Mouse (Mus musculus) MEL (cell line): ENCODE data around the gene Slc16a12. TPM values are rescaled to one million over a fixed set of nuclear protein-coding genes. Genes with fewer than 3 reads are reported as not detected.

Source experiments
- DNase-seq: peaks from one replicate; pipeline ENCODE4 v3.0.0; 2011; ENCODE audit warnings: low read depth, low spot score
- H3K27ac ChIP-seq: 2 replicates; pipeline ENCODE4 v1.5.1; 2012; ENCODE audit warnings: low read depth, mild to moderate bottlenecking, control low read depth, low read length, moderate library complexity; ENCODE audit not compliant: control insufficient read depth
- H3K27me3 ChIP-seq, 2 experiments: fragments of 150-350 bp in 1 of 2; sonication (generic) in 1 of 2; 2 replicates each; pipeline ENCODE4 v1.6.1; 2012; ENCODE audit warnings: low read length in 2 of 2, mild to moderate bottlenecking in 2 of 2, improper control_type of control experiment in 1 of 2, moderate library complexity in 1 of 2; ENCODE audit not compliant: insufficient read depth in 2 of 2, control insufficient read depth in 1 of 2
- H3K36me3 ChIP-seq, 2 experiments: 2 replicates each; pipeline ENCODE4 v1.6.1; 2012 to 2014; ENCODE audit warnings: low read length in 2 of 2, improper control_type of control experiment in 1 of 2, inconsistent platforms in 1 of 2, mild to moderate bottlenecking in 1 of 2; ENCODE audit not compliant: insufficient read depth in 2 of 2, control insufficient read depth in 1 of 2
- H3K4me1 ChIP-seq, 2 experiments: fragments of 150-350 bp in 1 of 2; sonication (generic) in 1 of 2; 2 replicates each; pipeline ENCODE4 v1.6.1; 2012; ENCODE audit warnings: low read length in 2 of 2, improper control_type of control experiment in 1 of 2, mild to moderate bottlenecking in 1 of 2; ENCODE audit not compliant: insufficient read depth in 2 of 2, control insufficient read depth in 1 of 2
- H3K4me3 ChIP-seq, 2 experiments: fragments of 150-350 bp in 1 of 2; sonication (generic) in 1 of 2; 2 replicates each; pipeline ENCODE4 v1.5.1; 2012; ENCODE audit warnings: low read depth in 2 of 2, low read length in 2 of 2, mild to moderate bottlenecking in 2 of 2, moderate library complexity in 2 of 2, control low read depth in 1 of 2, improper control_type of control experiment in 1 of 2; ENCODE audit not compliant: control insufficient read depth in 1 of 2, insufficient read depth in 1 of 2
- H3K79me2 ChIP-seq: 2 replicates; pipeline ENCODE4 v1.6.1; 2012; ENCODE audit warnings: mild to moderate bottlenecking, low read length, moderate library complexity; ENCODE audit not compliant: control insufficient read depth, poor library complexity, insufficient read depth
- H3K9ac ChIP-seq: 2 replicates; pipeline ENCODE4 v1.6.1; 2012; ENCODE audit warnings: low read depth, mild to moderate bottlenecking, control low read depth, low read length, moderate library complexity; ENCODE audit not compliant: control insufficient read depth, poor library complexity, severe bottlenecking
- H3K9me3 ChIP-seq: fragments of 150-350 bp; sonication (generic); replicated peaks from 2 replicates; pipeline ENCODE4 v1.6.1; 2012; ENCODE audit warnings: mild to moderate bottlenecking, low read length, improper control_type of control experiment, moderate library complexity; ENCODE audit not compliant: insufficient read depth
- BHLHE40 ChIP-seq: IDR thresholded peaks from 2 replicates; pipeline ENCODE4 v1.6.1; 2012; ENCODE audit warnings: low read depth, mild to moderate bottlenecking, inconsistent platforms, low read length, improper control_type of control experiment, borderline replicate concordance
- CTCF ChIP-seq, 3 experiments: IDR thresholded peaks in 2 of 3; conservative IDR thresholded peaks in 1 of 3; 2 replicates each; pipeline ENCODE4 v1.5.1; 2011 to 2012; ENCODE audit warnings: low read length in 3 of 3, low read depth in 2 of 3, mild to moderate bottlenecking in 2 of 3, improper control_type of control experiment in 1 of 3, inconsistent platforms in 1 of 3, mixed read lengths in 1 of 3, moderate library complexity in 1 of 3; ENCODE audit not compliant: control insufficient read depth in 1 of 3, insufficient read depth in 1 of 3, poor library complexity in 1 of 3, severe bottlenecking in 1 of 3
- EP300 ChIP-seq, 2 experiments: IDR thresholded peaks; 2 replicates each; pipeline ENCODE4 v1.6.1; 2011; ENCODE audit warnings: improper control_type of control experiment in 2 of 2, low read length in 2 of 2, low read depth in 1 of 2, mild to moderate bottlenecking in 1 of 2
- ETS1 ChIP-seq: IDR thresholded peaks from 2 replicates; pipeline ENCODE4 v1.6.1; 2012; ENCODE audit warnings: low read depth, mild to moderate bottlenecking, inconsistent platforms, low read length, improper control_type of control experiment, moderate library complexity
- GATA1 ChIP-seq: IDR thresholded peaks from 2 replicates; pipeline ENCODE4 v1.6.1; 2011; ENCODE audit warnings: low read depth, low read length, improper control_type of control experiment
- JUND ChIP-seq: IDR thresholded peaks from 2 replicates; pipeline ENCODE4 v1.6.1; 2011; ENCODE audit warnings: low read depth, mild to moderate bottlenecking, improper control_type of control experiment, low read length
- KAT2A ChIP-seq: conservative IDR thresholded peaks from 2 replicates; pipeline ENCODE4 v1.6.1; 2012; ENCODE audit warnings: low read depth, low read length, improper control_type of control experiment, inconsistent platforms
- MAFK ChIP-seq: IDR thresholded peaks from 2 replicates; pipeline ENCODE4 v1.6.1; 2011; ENCODE audit warnings: low read depth, mild to moderate bottlenecking, low read length, improper control_type of control experiment, borderline replicate concordance
- MAZ ChIP-seq: IDR thresholded peaks from 2 replicates; pipeline ENCODE4 v1.6.1; 2012; ENCODE audit warnings: low read depth, mild to moderate bottlenecking, inconsistent platforms, low read length, improper control_type of control experiment
- MEF2A ChIP-seq: IDR thresholded peaks from 2 replicates; pipeline ENCODE4 v1.6.1; 2014; ENCODE audit warnings: low read depth, mild to moderate bottlenecking, inconsistent platforms, low read length, improper control_type of control experiment; ENCODE audit not compliant: poor library complexity, insufficient replicate concordance, severe bottlenecking; ENCODE audit errors: extremely low read depth
- NELFE ChIP-seq: IDR thresholded peaks from 2 replicates; pipeline ENCODE4 v1.6.1; 2011; ENCODE audit warnings: low read depth, low read length, improper control_type of control experiment
- POLR2A ChIP-seq, 2 experiments: IDR thresholded peaks; 2 replicates each; pipeline ENCODE4 v1.6.1; 2011 to 2012; ENCODE audit warnings: low read length in 2 of 2, mild to moderate bottlenecking in 2 of 2, control low read depth in 1 of 2, improper control_type of control experiment in 1 of 2, low read depth in 1 of 2, moderate library complexity in 1 of 2; ENCODE audit not compliant: control insufficient read depth in 1 of 2, insufficient read depth in 1 of 2, poor library complexity in 1 of 2
- RAD21 ChIP-seq: IDR thresholded peaks from 2 replicates; pipeline ENCODE4 v1.6.1; 2011; ENCODE audit warnings: mild to moderate bottlenecking, low read depth, low read length, improper control_type of control experiment
- RCOR1 ChIP-seq: IDR thresholded peaks from 2 replicates; pipeline ENCODE4 v1.6.1; 2012; ENCODE audit warnings: low read depth, mild to moderate bottlenecking, inconsistent platforms, low read length, improper control_type of control experiment
- SIN3A ChIP-seq: IDR thresholded peaks from 2 replicates; pipeline ENCODE4 v1.6.1; 2012; ENCODE audit warnings: low read length, improper control_type of control experiment, inconsistent platforms
- SMC3 ChIP-seq: IDR thresholded peaks from 2 replicates; pipeline ENCODE4 v1.6.1; 2011; ENCODE audit warnings: low read depth, low read length, improper control_type of control experiment
- TAL1 ChIP-seq: IDR thresholded peaks from 2 replicates; pipeline ENCODE4 v1.6.1; 2012; ENCODE audit warnings: mild to moderate bottlenecking, inconsistent platforms, low read length, moderate library complexity, mixed read lengths
- TCF12 ChIP-seq: IDR thresholded peaks from 2 replicates; pipeline ENCODE4 v1.6.1; 2014; ENCODE audit warnings: low read depth, mild to moderate bottlenecking, inconsistent platforms, low read length, improper control_type of control experiment, moderate library complexity
- UBTF ChIP-seq: IDR thresholded peaks from 2 replicates; pipeline ENCODE4 v1.6.1; 2012; ENCODE audit warnings: low read depth, mild to moderate bottlenecking, inconsistent platforms, low read length, improper control_type of control experiment, moderate library complexity, borderline replicate concordance; ENCODE audit not compliant: insufficient read depth
- ZC3H11A ChIP-seq: IDR thresholded peaks from 2 replicates; pipeline ENCODE4 v1.6.1; 2012; ENCODE audit warnings: low read depth, mild to moderate bottlenecking, inconsistent platforms, low read length, improper control_type of control experiment
- ZMIZ1 ChIP-seq: IDR thresholded peaks from 2 replicates; pipeline ENCODE4 v1.6.1; 2012; ENCODE audit warnings: low read depth, mild to moderate bottlenecking, inconsistent platforms, low read length, improper control_type of control experiment, moderate library complexity
- polyA plus RNA-seq, 2 experiments: library from polyadenylated mRNA; stranded (reverse) in 1 of 2; unstranded in 1 of 2; fragments of >175 nt in 1 of 2; fragments of >200 nt in 1 of 2; gene quantifications; 2 replicates each; pipeline versions ENCODE4 v1.2.1 to v1.2.4; 2012; ENCODE audit warnings: low replicate concordance in 2 of 2, low read depth in 1 of 2; ENCODE audit not compliant: insufficient read length in 2 of 2, insufficient read depth in 1 of 2, missing spikeins in 1 of 2
- total RNA-seq: library from RNA; depleted of rRNA; stranded (reverse); fragments of 300-350 nt; gene quantifications from 2 replicates; pipeline ENCODE4 v1.2.3, GENCODE M21; 2012

The Slc16a12 gene
- total and polyA plus RNA-seq, 3 experiments = 0.06 TPM; not detected in 2

DNA sequence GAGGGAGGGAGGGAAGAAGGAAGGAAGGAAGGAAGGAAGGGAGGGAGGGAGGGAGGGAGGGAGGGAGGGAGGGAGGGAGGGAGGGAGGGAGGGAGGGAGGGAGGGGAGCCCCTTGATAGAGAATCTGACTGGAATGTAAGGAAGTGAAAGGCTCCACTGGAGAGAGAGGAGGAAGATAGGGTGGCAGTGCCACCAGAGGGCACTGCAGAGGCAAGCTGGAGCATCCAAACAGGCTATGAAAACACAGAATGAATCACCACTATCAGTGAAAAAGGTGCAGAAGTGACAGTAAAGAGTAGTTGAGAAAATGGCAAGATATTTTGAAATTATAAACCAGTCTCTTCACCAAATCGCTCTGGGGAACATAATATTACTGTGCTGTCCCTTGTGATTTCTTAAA is 62.2 kb downstream of the Slc16a12 start:
- H3K4me1 ChIP-seq = no peaks in the 10 kb centered on the region
- no peaks in the 10 kb centered on the region for H3K79me2 ChIP-seq
- no peak overlapping the region for H3K4me3 ChIP-seq
- H3K27ac ChIP-seq = no peak overlapping the region
- no peaks in the 10 kb centered on the region for H3K9me3 ChIP-seq
- peak; percentile 57 to 75 (median 74) for TF ChIP-seq CTCF (IDR thresholded peaks at IDR 0.05 in 2 of 3, conservative IDR thresholded peaks at IDR 0.05 in 1 of 3; ENCODE audit: control insufficient read depth in 1 of 3, insufficient read depth in 1 of 3, low read depth in 2 of 3, low read length in 3 of 3, poor library complexity in 1 of 3, severe bottlenecking in 1 of 3)
- TF ChIP-seq SIN3A = no peak
- TF ChIP-seq RAD21 = peak; percentile 61
- peak; percentile 83 for TF ChIP-seq SMC3
- TF ChIP-seq ZC3H11A = peak; percentile 38
- no peaks in the 10 kb centered on the region for H3K27me3 ChIP-seq
- no peak overlapping the region for H3K9ac ChIP-seq
- peak; percentile 52 for DNase-seq
- no peaks in the 10 kb centered on the region for H3K36me3 ChIP-seq

DNA sequence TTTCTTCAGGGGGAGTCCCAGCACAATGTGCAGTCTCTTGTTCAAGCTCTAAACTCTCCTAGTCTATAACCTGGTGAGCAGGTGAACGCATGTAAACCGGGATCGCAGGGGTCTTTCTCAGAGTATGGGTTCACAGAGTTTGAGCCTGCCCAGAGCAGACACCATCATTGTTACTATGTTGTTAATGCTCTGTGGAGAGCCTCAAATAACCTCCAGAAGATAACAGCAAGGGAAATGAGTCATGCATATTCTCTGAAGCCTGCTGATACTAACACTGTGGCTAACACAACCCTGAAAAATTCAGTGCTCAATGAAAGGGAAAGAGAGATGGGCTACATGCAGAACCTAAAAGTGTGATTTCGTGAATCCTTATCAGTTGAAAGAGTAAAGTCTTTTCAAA is 68.7 kb downstream of the Slc16a12 start:
- Histone ChIP-seq H3K9ac (no peak overlapping the region), H3K9me3 (no peaks in the 10 kb centered on the region), H3K79me2 (no peaks in the 10 kb centered on the region), H3K36me3 (peaks cover 0 to 11% of the 10 kb centered on the region in 2 experiments; a peak in 2 of 4 replicates), H3K27ac (no peak overlapping the region), H3K27me3 (peaks cover 0 to 2% of the 10 kb centered on the region in 2 experiments; a peak in 1 of 4 replicates), H3K4me3 (no peak overlapping the region), H3K4me1 (peaks cover 0 to 10% of the 10 kb centered on the region in 2 experiments; a peak in 3 of 4 replicates)
- TF ChIP-seq MEF2A (no peak), EP300 (IDR thresholded peaks at IDR 0.05; ENCODE audit: low read depth in 1 of 2, low read length in 2 of 2) (peak; percentile 81 to 89), RCOR1 (peak; percentile 59; the same call in 1 of the 2 replicates), ZMIZ1 (no peak), ETS1 (peak; percentile 44; the same call in 1 of the 2 replicates), ZC3H11A (no peak), TAL1 (peak; percentile 46; the same call in 1 of the 2 replicates), GATA1 (peak; percentile 89), UBTF (no peak), POLR2A (IDR thresholded peaks at IDR 0.05; ENCODE audit: control insufficient read depth in 1 of 2, insufficient read depth in 1 of 2, low read depth in 1 of 2, low read length in 2 of 2, poor library complexity in 1 of 2) (no peak), JUND (peak; percentile 81), MAFK (no peak), KAT2A (no peak), TCF12 (no peak), CTCF (IDR thresholded peaks at IDR 0.05 in 2 of 3, conservative IDR thresholded peaks at IDR 0.05 in 1 of 3; ENCODE audit: control insufficient read depth in 1 of 3, insufficient read depth in 1 of 3, low read depth in 2 of 3, low read length in 3 of 3, poor library complexity in 1 of 3, severe bottlenecking in 1 of 3) (no peak), MAZ (no peak), NELFE (no peak), BHLHE40 (no peak)
- DNase-seq = peak; percentile 70
